Mouse (Mus musculus): ENCODE measurements around the gene Cox17.

Gene Cox17

DNA sequence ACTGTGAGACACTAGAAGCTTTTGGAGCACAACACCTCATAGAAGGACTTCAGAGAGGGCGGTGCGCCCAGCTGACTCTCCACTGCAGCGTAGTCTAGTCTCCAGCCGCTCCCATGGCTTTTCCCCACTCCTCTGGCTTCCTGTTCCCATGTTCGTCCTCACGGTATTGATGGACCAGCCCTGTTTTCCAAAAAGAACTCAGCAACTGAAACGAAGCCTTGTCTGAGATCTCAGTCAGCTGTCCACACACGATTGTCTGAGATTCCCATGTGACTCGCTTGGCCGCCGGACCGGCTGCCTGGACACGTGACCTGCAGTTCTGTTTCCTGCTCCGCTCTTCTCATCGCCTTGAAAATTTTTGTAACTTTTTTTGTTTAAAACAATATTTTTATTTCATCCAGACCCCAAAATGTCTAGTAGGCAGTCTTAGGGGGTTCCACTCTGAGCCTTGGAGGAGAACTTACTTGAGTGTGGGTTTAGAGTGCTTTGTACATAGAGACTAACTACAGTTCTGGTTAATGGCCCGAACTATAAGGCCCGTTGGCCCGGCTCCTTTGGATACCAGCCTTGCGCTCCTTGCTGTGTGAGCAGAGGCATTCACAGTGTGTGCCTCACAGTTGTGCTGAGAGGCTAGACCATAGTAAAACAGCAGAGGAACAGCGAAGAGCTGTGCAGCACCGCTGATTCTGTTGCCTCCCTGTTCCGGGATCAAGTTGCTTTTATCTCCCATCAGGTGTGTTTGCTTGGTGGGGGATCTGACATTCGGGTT is 45.5 kb downstream of the Cox17 start:
- peak; percentile 88 for DNase-seq (ENCODE audit: low read depth, low spot score)

DNA sequence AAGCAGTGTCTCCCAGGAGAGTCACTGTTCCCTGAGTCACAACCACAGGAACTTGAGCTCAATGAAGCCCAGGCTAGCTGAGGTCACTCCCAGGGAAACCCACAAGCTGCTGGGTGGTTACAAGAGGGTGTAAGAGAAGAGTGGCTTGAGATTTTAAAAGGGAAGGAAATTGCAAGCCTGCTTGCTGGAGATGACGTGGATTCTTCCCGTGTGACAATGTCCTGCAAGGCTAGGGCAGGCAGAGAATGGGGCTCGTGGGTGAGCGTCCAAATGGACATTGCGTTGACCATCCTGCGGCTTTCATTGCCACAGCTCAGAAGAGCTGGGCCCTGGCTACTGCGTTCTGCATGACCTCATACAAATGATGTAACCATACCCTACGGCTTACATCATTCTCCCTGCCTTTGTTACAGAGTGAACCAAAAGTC is 47.4 kb downstream of the Cox17 start:
- peak; percentile 62 for DNase-seq (ENCODE audit: low read depth, low spot score)

DNA sequence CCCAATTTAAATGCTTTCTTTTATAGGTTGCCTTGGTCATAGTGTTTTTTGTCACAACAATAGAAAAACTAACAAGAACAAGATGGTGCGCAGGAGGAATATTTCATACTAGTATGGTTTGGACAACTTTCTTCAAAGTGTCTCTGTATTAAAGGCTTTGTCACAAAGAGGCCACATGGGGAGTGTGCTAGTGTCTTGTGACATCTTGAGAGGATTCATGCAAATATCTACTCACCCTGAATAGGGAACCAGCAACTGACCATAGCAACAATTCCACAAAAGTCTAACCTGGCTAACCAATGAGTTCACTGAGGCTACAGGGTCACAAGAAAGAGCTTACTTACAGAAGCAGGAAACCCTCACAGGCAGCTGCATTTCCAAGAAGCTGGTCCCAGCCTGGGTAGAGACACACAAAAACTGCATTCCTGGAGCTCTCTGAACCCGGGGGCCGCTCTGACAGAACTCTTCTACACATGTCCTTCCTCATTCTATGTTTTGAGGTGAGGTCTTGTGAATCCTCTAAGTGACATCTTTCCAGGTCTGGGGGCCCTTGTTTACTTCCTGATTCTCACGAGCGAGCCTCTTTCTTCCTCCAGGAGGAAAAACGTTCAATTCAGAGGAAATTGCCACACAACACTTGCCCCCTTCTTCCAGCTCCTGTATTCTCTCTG is 48.4 kb downstream of the Cox17 start:
- DNase-seq (ENCODE audit: low read depth, low spot score): no peak

DNA sequence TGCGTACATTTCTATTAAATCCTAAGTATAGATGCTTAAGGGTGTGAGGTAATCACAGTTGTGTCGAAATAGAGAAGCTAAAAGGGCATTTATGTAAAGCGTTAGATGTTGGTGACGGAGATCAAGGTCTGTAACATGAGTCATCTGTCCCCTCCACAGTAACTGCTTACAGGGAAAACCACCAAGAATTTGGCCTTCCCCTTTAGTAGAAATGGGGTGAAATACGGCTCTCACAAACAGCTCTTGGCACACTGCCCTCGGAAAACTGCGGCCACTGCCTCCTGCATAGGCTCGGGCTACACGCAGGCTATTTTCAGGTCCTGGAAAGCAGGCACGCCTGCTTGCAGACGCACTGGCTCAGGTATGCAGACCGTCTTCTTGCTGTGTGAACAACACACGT is 49.4 kb downstream of the Cox17 start:
- DNase-seq (ENCODE audit: low read depth, low spot score): peak; percentile 77

DNA sequence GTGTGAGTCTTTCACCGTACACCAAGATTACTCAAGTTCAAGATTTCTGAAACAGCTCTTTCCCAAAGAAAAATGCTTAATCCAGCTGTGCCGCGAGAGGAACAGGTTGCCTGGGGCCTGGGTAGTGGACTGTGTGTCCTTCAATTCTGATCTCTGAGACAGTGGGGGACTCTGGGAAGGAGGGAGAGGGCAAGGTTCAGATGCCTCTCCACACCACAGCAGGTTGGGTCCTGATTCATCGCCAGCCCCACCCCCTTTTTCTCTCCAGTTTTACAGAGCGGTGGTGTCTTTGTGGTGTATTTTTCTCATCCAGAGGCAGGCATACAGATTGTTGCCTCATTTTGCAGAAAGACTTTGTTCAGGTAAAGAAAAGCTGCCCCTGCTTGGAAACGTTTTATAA is 51.5 kb downstream of the Cox17 start:
- no peak for DNase-seq (ENCODE audit: low read depth, low spot score)

DNA sequence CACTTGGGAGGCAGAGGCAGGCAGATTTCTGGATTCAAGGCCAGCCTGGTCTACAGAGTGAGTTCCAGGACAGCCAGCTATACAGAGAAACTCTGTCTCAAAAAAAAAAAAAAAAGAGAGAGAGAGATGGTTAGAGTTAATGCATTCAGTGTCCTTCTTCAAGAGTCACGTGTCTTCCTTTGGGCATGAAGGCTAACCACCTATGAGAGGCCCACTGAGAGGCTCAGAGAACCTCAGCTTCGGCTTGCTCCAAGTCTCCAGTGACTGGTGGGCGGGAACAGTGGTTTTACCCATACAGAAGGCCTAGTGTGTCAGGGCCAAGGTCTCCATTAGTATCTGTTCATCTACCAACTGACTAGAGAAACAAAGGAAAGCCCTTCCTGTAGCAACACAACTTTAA is 52.3 kb downstream of the Cox17 start:
- DNase-seq (ENCODE audit: low read depth, low spot score): no peak

DNA sequence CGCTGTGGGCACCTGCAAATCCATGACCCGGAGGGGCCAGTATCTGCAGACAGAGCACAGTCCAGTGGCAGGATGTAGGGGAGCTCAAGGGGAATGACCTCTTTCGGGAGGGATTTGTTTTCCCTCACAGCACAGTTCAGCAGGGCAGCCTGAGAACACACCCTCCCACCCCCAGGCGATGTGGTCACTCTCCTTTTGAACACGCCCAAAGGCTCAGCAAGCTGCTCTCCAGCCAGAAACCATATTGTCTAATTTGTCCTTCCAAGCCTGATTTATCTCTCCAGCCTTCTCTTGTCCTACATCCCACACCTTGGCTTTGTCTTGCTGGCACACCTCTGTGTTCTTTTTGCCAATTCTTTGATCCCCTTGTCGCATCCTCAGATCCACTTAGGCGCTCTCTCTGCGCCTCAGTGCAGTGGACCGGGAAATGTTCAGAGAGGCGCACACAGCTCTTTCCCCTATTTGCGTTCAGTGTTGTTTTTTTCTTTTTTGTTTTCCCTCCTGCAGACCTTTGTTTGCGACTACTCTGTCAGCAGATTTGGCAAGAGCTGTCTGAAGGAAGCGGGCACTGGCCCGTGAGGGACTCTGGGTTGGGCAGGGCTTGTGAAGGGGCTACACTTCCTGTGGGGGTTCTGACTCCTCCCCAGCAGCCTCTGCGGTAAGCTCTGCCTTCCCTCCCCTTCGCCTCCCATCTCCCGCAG is 52.9 kb downstream of the Cox17 start:
- peak; percentile 70 for DNase-seq (ENCODE audit: low read depth, low spot score)

DNA sequence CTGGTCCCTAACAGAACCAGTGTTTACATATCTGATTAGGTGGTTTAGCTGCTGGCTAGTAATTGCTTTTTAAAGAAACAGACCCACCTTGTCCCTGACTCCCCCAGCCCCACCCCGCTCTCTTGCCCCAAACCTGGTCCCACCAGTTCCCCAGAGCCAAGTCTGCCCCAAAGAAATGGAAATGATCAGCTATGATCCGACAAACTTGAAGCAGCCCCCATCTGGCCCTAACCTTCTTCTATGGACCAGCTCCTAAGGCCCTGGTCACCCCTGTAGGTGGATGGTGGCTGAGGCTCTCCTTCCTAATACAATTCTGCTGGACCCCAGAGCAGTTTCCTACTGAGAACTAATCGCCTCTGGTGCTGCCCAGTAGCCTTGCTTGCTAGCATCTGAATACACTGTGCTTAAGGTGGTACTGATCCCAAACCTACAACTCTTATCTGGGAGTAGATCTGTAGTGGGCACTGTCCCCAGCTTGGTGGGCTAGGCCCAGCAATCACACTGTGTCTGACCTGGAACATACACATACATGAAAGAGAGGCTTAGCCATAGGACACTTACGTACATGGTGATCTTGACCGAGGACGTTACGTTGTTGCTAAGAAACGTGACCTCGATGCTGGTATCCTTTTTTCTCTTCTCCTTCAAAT is 53.6 kb downstream of the Cox17 start:
- DNase-seq (ENCODE audit: low read depth, low spot score): no peak

DNA sequence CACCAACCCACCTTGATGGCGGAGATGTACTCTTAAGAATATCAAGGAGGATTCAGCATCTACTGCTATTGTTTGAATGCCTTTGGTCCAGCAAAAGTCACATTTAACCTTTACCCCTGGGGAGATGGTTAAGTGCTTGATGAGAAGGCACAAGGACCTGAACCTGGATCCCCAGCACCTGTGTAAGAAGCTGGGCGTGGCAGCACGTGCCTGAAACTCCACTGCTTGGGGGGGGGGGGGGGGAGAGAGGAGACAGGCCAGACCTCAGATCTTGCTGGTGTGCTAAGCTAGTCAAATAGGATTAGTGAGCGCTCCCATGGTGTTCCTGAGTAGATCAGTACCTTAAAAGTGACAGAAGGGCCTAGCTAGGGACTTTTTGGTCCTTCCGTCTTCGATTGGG is 54.7 kb downstream of the Cox17 start:
- no peak for DNase-seq (ENCODE audit: low read depth, low spot score)
